Mouse (Mus musculus): ENCODE measurements around the gene Tmem126b.

The Tmem126b gene

GRCm38 (mm10) chr7:90475793-90476312 lies at the start of gene Tmem126b:
Tmem126b (minus strand) TSS chr7:90476001.
- DNase-seq (ENCODE audit: low spot score) = peak; percentile 99

GRCm38 (mm10) chr7:90512293-90512692 lies 36.5 kb upstream of the Tmem126b start:
- peak; percentile 64 for DNase-seq (ENCODE audit: low spot score)

DNA sequence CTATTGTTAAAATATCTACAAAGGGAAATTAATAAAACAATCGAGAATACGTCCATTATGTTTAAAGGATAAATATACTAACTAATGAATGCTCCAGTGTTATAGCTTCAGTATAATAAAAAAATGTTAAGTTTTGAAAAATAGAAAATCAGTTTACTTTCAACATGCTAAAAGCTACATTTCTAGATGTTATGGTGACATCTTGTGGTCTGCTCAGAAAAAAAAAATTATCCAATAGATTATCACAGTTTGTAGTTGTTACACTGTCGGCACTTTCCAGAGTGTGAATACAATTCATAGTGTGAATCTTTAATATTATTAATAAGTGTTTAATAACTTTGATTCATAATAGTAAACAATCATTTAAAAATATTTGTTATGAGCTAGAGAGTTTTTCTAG lies 32.3 kb upstream of the Tmem126b start:
- peak; percentile 25 for DNase-seq (ENCODE audit: low spot score)

DNA sequence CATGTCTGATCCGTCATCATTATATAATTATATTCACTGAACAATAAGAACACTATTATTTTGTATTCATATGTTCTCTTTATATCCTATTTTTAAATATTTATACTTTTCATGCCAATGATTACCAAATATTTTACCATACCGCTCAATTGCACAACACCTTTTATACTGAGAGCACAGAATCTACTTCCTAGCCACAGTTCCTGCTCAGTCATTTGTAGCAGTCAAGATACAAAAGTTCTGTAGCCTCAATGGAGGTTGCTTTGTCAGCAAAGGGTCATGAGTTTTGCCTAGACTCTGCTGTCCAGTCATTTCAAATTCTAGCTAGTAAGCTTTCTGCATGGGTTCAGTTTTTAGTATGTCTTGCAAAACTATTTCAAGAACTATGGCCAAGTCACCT lies 6.8 kb upstream of the Tmem126b start:
- DNase-seq (ENCODE audit: low spot score) = no peak

DNA sequence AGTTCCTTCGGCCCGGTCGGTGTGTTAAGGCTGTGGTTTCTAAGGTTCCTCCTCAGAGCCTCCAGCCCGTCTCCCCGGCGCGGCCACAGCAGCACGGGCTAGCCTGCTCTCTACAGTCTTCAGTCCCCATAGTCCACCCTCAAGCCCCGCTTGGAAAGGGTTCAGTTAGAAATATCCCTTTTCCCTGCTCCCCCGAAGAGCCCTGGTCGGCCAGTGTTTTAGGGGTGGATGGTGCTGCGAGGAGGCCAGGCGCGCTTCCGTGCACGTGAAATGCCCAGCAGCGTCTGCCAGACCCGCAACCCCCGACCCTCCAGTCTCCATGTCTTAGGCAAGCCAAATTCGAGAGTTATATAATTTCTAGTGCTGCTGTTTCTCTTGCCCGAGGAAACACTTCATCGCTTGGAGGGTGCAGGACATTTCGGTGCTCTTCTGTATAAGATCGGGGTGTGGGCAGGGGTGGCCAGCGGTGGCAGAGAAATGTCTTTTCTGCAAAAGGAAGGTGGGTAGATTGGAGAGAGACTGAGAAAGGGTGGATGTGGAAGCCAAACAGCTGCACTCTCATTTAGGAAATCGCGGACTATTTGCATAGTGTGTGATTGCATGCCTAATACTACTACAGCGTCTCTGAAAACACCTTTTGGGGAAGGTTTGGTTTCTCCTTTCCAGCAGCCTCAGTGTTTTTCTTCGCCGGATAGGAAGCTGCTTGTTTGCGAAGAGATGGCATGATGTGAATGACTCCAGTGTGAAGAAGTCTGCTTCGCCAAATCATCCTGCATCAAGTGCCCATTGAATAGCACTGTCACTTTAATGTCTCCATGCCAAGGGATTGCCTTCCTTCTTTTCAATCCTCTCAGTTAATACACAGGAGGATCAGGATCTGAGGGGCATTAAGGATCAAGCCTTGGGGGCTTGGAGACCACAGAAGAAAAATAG lies 778 bp upstream of the Tmem126b start, which contains the start of gene Dlg2:
Gene Dlg2 (plus strand): TSS at position 360 of the 933 bp plus-strand sequence.
- peak; percentile 18 for DNase-seq (ENCODE audit: low spot score)

DNA sequence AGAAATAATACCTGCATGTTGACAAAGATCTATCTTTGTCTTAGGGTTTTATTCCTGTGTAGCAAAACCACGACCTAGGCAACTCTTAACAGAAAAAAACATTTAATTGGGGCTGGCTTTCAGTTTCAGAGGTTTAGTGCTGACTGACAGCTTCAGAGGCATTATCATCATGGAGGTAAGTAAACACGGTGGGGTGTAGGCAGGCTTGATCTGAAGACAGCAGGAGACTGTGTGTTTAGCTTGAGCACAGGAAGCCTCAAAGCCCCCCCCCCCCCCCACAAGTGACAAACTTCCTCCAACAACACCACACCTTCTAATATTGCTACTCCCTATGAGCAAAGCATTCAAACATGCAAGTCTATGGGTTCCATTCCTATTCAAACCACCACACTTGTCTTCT lies 2.3 kb downstream of the Tmem126b start:
- DNase-seq (ENCODE audit: low spot score) = no peak

DNA sequence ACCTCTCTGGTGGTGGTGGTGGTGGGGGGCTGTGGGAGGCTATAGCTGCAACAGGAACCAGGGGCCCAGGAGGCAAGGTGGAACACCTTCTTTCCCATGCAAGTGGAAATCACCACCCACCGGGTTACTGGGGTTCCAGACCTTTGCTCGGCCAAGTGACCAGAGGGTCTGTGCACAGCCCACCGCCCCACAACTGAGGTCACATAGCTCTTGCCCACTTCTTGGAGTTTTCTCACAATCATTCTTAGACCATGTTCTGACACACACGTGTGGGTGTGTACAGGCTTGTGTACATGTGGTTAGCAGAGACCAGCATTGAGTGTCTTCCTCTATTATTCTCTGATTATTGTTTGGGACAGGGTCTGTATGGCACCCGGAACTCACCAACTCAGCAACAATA lies 14.4 kb downstream of the Tmem126b start:
- DNase-seq (ENCODE audit: low spot score) = no peak

- peak; percentile 46 for DNase-seq (ENCODE audit: low spot score)
Observed at GRCm38 (mm10) chr7:90460930-90461329, 14.9 kb downstream of the Tmem126b start.

DNA sequence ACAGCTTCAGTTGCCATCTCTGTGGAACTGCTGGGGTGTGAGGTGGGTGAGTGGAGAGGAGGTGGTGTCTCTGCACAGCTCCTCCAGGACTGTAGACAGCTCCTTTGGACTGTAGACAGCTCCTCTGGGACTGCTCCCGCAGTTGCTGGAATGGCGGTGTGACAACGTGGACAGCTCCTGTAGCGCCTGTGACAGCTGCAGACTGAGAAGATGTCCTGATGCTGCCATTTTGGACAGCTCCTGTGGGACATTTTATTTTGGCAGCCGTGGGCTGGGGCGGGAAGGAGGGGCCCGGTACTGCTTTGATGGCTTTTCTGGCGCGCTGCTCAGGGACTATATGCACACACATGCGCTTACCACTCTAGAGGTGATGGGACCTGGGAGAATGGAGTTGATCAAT lies 15.5 kb downstream of the Tmem126b start:
- DNase-seq (ENCODE audit: low spot score) = no peak

- DNase-seq (ENCODE audit: low spot score) = peak; percentile 31
Observed at GRCm38 (mm10) chr7:90457517-90457916, 18.3 kb downstream of the Tmem126b start.

DNA sequence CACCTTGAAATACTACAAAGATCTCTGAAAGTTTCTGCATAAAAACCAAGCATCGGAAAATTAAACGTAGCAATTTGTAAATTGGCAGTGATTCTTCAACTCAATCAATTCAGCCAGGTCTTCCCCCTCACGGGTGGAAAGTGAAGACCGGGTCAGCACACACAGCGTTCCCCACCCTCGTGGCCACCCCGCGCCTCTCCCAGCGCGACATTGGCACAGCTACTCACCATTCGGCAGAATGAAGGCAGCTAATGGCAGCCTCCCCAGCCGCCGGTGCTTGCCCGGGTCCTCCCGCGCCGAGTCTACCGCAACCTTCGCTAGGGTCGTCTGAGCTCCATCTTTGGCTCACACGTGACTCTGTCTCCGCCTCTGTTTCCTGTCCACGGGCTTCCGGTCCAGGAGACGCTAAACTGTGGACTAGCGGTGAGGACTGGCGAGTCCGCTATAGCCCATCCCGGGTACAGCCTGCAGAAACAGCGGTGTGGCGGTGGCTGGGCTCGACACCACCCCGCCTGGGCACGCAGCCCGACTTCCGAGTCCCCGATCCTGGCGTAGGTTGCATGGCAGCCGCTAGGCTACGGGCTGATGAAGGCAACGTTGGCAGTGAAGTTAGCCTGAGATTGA lies 18.8 kb downstream of the Tmem126b start, which contains the start of gene Tmem126a:
Gene Tmem126a (minus strand): TSS at position 385 of the 624 bp plus-strand sequence.
- peak; percentile 89 for DNase-seq (ENCODE audit: low spot score)

DNA sequence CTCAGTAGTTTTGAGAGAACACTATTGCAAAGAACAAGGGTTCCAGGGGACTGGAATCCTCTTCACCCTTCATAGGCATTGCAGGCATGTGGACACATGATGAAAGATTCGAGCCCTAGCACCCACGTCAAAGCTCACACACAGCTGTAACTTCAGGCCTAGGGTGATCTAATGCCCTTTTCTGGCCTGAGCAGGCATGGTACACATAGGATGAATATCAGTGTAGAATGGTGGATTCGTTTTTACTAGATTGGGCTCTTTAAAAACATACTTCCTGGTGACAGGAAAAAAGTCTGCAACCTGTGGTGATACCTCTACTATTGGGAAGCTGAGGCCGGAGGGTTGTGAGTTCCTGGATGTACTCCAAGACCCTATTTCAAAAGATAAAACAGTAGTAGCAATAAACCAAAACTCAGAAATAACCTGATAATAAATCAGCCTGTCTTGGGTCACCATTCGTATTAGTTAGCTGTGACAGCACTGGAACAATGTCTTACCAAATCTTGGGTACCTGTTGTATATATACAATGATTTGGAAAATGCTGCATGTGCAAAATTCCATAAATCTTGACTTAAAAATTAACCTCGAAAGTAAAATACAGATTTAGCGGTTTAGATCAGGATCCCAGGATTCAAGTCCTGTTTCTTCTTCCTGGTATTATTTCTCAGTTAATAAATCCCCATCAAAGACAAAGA lies 19.5 kb downstream of the Tmem126b start:
- DNase-seq (ENCODE audit: low spot score) = no peak

- DNase-seq (ENCODE audit: low spot score) = no peak
Observed at GRCm38 (mm10) chr7:90444206-90444605, 31.6 kb downstream of the Tmem126b start.

DNA sequence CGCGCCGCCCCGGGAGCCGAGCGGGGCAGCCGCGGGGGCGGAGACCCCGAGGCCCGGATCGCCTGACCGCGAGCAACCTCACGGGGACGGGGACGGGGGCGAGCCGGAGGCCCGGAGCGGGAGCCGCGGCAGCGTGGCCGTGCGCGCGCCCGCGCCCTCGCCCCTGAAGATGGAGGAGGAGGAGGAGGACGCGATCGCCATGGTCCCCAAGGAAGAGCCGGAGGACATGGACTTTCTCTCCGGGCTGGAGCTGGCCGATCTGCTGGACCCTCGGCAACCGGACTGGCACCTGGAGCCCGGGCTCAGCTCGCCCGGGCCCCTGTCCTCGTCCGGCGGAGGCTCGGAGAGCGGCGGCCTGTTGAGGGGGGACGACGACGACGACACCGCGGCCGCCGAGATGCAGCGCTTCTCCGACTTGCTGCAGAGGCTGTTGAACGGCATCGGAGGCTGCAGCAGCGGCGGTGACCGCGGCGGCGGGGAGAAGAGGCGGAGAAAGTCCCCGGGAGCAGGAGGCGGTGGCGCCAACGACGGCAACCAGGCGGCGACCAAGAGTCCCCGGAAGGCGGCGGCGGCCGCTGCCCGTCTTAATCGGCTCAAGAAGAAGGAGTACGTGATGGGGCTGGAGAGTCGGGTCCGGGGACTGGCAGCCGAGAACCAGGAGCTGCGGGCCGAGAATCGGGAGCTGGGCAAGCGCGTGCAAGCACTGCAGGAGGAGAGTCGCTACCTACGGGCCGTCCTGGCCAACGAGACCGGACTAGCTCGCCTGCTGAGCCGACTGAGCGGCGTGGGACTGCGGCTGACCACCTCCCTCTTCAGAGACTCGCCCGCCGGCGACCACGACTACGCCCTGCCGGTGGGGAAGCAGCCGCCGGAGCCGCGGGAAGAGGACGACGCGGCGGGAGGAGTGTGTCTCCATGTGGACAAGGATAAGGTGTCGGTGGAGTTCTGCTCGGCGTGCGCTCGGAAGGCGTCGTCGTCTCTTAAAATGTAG lies 32.4 kb downstream of the Tmem126b start:
- DNase-seq (ENCODE audit: low spot score) = peak; percentile 67

DNA sequence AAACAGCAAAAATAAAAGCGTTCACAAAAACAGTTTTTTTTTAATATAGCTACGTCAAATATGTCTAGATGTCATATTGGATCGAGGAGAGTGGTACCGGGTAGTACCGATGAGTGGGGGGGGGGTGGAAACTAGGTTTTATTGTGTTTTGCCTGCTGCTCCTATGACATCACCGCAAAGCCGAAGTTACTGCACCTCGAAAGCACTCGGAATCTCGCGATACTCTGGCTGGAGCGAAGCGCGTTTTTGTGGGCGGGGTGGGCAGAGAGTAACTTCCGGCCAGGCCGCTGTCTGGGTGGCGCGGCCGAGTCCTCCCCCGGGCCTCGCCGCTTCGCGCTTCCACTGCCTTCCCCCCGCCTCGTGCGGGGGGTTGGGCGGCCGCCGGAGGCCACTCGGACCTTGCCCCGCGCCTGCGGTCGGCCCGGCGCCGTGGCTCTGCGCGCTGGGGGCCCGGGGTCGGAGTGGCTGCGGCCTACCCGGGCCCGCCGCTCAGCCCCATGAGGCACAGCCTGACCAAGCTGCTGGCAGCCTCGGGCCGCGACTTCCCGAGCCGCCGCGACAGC lies 33.2 kb downstream of the Tmem126b start, which contains the start of gene Crebzf:
Gene Crebzf (plus strand): TSS at position 212 of the 563 bp plus-strand sequence.
- DNase-seq (ENCODE audit: low spot score) = peak; percentile 98

DNA sequence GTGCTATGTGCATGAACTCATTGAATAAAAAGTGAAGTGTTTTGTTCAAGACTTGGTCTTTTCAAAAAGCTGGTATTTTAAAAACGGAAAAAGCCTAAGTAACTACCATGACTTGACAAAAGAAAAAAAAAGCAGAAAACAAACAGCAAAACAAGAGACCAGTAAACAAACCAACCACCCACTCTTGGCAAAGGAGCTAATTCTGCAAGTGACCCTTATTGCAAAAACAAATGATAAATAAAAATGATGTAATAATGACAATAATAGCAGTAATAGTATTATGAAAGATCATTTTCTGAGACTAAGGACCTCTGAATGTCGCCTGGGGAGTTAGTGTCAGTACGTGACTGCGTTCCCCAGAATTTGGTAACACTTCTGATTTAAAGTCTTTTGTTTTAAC lies 33.7 kb downstream of the Tmem126b start:
- no peak for DNase-seq (ENCODE audit: low spot score)

DNA sequence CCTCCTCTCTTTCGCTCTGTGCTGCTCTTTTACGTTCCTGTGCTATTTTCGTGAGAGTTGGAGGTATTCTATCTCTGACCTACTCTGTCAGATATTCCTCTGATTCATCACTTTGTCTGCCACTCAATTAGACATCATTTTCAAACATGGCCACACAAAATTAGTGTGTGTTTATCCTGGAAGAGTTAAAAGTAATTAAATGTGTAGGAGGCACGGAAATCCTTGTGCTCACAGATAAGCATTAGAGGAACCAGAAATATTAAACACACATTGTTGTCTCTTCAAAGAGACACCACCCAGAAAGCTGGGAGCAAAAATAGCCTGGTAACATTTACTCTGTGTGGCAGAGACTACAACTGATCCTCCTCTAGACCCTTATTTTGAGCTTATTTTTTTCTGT lies 35.8 kb downstream of the Tmem126b start:
- no peak for DNase-seq (ENCODE audit: low spot score)

- DNase-seq (ENCODE audit: low spot score) = peak; percentile 65
Observed at GRCm38 (mm10) chr7:90432221-90432620, 43.6 kb downstream of the Tmem126b start.

DNA sequence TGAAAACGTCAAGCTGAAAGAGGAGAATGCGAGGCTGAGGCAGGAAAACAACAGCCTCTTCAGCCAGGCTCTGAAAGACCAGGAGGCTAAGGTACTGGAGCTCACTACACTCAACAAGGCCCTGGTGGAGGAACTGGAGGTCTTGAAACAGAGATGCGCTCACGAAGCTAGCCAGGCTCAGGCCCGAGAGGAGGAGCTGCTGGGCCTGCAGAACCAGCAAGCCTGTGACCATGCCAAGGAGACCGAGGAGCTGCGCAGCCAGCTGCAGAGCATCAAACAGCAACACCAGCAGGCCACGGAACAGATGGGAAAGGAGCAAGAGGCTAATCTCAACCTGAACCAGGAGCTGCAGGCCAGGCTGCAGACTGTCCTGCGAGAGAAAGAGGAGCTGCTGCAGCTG lies 48.8 kb downstream of the Tmem126b start:
- no peak for DNase-seq (ENCODE audit: low spot score)
